Mouse (Mus musculus) forebrain, embryonic 16.5 days (tissue): ENCODE results near the gene Exosc7. TPM values are rescaled to one million over a fixed set of nuclear protein-coding genes. Genes with fewer than 3 reads are reported as not detected.

Experiments
- ATAC-seq: fragments of 200-750 bp; cut with Nextera tagmentation; 2 replicates; pipeline ENCODE4 v1.8.0; 2017; ENCODE audit warnings: mild to moderate bottlenecking, moderate library complexity
- H3K27ac ChIP-seq: fragments of 300-500 bp; sonication (generic); 2 replicates; pipeline ENCODE4 v1.5.1; 2014; ENCODE audit warnings: low read length, control low read depth
- H3K27me3 ChIP-seq: fragments of 300-500 bp; sonication (generic); replicated peaks from 2 replicates; pipeline ENCODE4 v1.6.1; 2014; ENCODE audit warnings: low read length; ENCODE audit not compliant: control insufficient read depth, insufficient read depth
- H3K36me3 ChIP-seq: fragments of 300-500 bp; sonication (generic); 2 replicates; pipeline ENCODE4 v1.6.1; 2014; ENCODE audit not compliant: control insufficient read depth, insufficient read depth
- H3K4me1 ChIP-seq: fragments of 300-500 bp; sonication (generic); replicated peaks from 2 replicates; pipeline ENCODE4 v1.6.1; 2014; ENCODE audit warnings: low read length; ENCODE audit not compliant: control insufficient read depth, insufficient read depth
- H3K4me2 ChIP-seq: fragments of 300-500 bp; sonication (generic); 2 replicates; pipeline ENCODE4 v1.6.1; 2014; ENCODE audit warnings: mild to moderate bottlenecking, low read length, control low read depth
- H3K4me3 ChIP-seq: fragments of 300-500 bp; sonication (generic); replicated peaks from 2 replicates; pipeline ENCODE4 v1.5.1; 2014; ENCODE audit warnings: mild to moderate bottlenecking, low read length, control low read depth
- H3K9ac ChIP-seq: fragments of 300-500 bp; sonication (generic); replicated peaks from 2 replicates; pipeline ENCODE4 v1.6.1; 2014; ENCODE audit warnings: low read depth, low read length, control low read depth
- H3K9me3 ChIP-seq: fragments of 300-500 bp; sonication (generic); 2 replicates; pipeline ENCODE4 v1.6.1; 2016; ENCODE audit warnings: low read length; ENCODE audit not compliant: control insufficient read depth
- WGBS: fragments of 180-500 bp; shearing (Covaris S2); extraction: QIAGEN DNeasy Blood & Tissue Kit; methylation state at CpG from one replicate; pipeline ENCODE4 v1.1.7; 2014; 5-methylcytosine and 5-hydroxymethylcytosine counted together
- polyA plus RNA-seq: library from polyadenylated mRNA; unstranded; fragments of >200 nt; fragmentation: Nextera tagmentation; extraction: Ambion mirVana; gene quantifications from 2 replicates; pipeline ENCODE4 v1.2.1, GENCODE M21; 2015

Exosc7 gene
- polyA plus RNA-seq, 1 experiment from 2014 or later, result 95.7 TPM

DNA sequence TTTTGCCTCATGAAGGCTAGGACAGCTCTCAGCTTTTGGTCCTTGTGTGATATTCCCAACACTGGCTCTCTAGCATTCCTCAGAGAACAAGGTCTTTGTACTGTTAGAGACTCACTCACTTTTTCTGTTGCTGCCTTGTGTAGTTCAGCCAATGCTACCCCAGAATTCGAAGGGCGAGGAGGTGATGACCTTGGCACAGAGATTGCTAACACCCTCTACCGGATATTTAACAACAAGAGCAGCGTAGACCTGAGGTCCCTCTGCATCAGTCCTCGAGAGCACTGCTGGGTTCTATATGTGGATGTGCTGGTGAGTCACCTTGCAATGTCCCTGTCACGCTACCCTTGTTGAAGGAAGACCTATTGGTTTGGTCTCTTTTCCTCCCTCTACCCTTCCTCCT lies 14.6 kb downstream of the Exosc7 start:
- Histone ChIP-seq H3K9me3 (no peaks in the 10 kb centered on the region), H3K27me3 (no peaks in the 10 kb centered on the region), H3K36me3 (peaks cover 29% of the 10 kb centered on the region), H3K4me1 (no peaks in the 10 kb centered on the region), H3K27ac (no peak overlapping the region), H3K4me3 (no peak overlapping the region), H3K9ac (no peak overlapping the region), H3K4me2 (no peak overlapping the region)
- ATAC-seq, result no peak
- WGBS, result 97% methylated on average over 6 of the region's 6 CpGs

DNA sequence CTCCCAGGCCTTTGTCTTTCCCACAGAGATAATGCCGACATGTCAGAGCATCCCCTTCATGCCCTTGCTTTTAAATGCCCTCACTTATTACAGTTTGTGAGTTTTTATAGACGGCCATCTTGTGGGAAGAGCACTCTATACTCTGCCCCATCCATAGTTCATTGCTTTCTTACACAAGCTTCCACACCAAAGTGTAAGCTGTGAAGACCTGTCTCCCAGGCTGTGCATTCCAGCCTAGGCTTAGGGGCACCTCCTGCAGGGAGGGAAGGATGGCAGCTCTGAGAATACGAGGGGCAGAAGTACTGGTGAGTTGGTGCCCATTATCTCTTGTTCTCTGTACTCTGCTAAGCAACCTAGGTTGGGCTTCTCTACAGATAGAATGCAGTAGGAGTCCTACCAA lies 20.0 kb downstream of the Exosc7 start:
- H3K4me2 ChIP-seq, result no peak overlapping the region
- no peaks in the 10 kb centered on the region for H3K4me1 ChIP-seq
- H3K27ac ChIP-seq, result no peak overlapping the region
- no peak overlapping the region for H3K9ac ChIP-seq
- H3K27me3 ChIP-seq, result no peaks in the 10 kb centered on the region
- H3K9me3 ChIP-seq, result no peaks in the 10 kb centered on the region
- 90% methylated on average over 3 of the region's 3 CpGs for WGBS
- H3K4me3 ChIP-seq, result no peak overlapping the region
- no peak for ATAC-seq
- H3K36me3 ChIP-seq, result peaks cover 33% of the 10 kb centered on the region

DNA sequence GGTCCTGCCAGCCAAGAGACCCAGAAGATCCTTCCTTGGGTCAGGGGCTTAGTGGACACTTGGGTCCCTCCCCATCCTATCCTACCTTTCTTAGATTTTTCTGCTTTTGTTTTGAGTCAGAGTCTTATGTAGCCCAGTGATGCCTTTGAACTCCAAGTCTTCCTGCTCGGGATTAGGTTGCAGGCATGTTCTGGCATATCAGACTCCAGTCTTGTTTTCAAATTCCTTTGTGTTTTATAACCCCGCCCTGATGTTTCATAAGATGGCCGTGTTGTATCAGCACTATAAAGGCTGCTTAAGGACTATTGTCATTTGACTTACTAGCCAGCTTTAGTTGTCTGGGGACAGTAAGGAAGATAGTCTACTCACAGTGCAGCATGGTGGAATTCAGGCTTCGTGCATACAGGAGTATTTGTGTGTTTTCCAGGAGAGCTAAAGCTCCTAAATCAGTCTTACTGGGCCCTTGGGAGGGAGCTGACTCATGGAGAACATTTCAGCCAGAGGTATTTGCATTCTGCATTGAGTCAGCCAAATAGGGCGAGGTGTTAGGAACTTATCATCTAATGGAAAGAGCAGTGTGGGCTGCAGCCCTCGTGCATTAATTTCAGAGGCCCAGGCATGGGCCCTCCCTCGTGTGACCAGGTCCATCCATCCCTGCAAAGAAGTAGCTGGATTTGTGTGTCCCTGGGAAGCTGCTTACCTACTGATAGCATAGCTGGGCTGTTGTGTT lies 24.1 kb downstream of the Exosc7 start:
- H3K27ac ChIP-seq, result no peak overlapping the region
- ATAC-seq, result no peak
- H3K27me3 ChIP-seq, result no peaks in the 10 kb centered on the region
- H3K9ac ChIP-seq, result no peak overlapping the region
- no peaks in the 10 kb centered on the region for H3K4me1 ChIP-seq
- no peaks in the 10 kb centered on the region for H3K9me3 ChIP-seq
- 88% methylated on average over 7 of the region's 7 CpGs for WGBS
- peaks cover 10% of the 10 kb centered on the region for H3K36me3 ChIP-seq
- no peak overlapping the region for H3K4me2 ChIP-seq
- H3K4me3 ChIP-seq, result no peak overlapping the region

DNA sequence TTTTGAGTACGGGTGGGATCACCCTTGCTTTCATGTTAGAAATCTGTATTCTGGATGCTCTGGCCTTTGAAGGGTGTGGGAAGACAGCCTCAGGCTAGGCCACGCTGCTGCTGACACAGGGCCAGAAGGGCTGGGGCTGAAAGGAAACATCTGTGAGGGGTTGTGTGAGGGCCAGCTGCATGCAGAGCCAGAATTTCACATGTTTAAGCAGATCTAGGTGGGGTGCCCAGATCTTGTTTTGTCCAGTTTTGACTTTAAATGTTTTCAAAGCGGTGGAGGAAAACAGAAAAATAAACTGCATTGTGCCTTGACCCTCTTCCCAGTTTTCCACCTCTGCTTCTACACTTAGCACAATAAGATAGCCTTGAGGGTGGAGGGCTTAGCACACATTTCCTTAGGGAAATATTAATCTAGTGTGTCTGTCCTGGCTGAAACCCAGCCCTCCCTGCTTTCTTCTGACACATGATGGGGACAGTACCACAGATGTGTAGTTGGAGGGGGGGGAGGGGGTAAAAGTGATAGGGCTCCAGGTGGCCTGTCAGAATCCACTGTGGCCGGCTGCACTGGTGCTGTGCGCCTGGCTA lies 26.0 kb downstream of the Exosc7 start:
- no peak for ATAC-seq
- no peak overlapping the region for H3K4me3 ChIP-seq
- no peak overlapping the region for H3K4me2 ChIP-seq
- H3K27ac ChIP-seq, result no peak overlapping the region
- H3K9ac ChIP-seq, result no peak overlapping the region
- no peaks in the 10 kb centered on the region for H3K9me3 ChIP-seq
- WGBS, result 77% methylated on average over 5 of the region's 5 CpGs
- peaks cover 11% of the 10 kb centered on the region for H3K36me3 ChIP-seq
- no peaks in the 10 kb centered on the region for H3K4me1 ChIP-seq
- no peaks in the 10 kb centered on the region for H3K27me3 ChIP-seq

DNA sequence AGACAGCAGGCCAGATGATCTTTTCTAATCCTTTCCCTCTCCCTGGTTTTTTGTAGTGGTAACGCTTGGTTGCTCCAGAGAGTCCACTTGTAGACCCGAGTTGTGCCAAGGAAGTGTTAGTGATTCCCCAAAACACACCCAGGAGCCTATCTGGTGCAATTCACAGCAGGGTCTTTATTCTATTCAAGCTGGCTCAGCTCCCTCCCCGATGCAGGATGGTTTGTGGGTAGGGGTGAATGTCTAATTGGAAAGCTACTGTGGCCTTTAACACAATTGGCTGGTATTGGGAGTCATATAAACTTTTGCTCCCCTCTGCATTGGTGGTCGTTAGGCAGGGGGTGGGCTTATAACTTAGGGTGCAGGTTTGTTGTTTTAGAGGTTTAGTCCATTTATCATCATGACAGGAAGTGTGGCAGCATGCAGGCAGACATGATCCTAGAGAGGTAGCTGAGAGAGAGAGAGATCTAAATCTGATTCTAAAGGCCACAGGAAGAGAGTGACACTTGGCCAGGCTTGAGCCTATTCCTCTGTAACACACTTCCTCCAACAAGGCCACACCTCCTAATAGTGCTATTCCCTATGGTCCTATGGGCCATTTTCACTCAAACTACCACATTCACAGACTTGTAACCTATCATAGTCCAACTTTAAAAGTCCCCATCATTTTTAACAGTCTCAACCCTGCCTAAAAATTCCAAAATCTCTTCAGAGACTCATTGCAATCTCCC lies 27.0 kb downstream of the Exosc7 start:
- no peak overlapping the region for H3K27ac ChIP-seq
- 76% methylated on average over 4 of the region's 4 CpGs for WGBS
- no peaks in the 10 kb centered on the region for H3K9me3 ChIP-seq
- H3K4me2 ChIP-seq, result no peak overlapping the region
- no peak overlapping the region for H3K4me3 ChIP-seq
- no peaks in the 10 kb centered on the region for H3K27me3 ChIP-seq
- no peak overlapping the region for H3K9ac ChIP-seq
- no peaks in the 10 kb centered on the region for H3K4me1 ChIP-seq
- ATAC-seq, result no peak
- peaks cover 8% of the 10 kb centered on the region for H3K36me3 ChIP-seq

DNA sequence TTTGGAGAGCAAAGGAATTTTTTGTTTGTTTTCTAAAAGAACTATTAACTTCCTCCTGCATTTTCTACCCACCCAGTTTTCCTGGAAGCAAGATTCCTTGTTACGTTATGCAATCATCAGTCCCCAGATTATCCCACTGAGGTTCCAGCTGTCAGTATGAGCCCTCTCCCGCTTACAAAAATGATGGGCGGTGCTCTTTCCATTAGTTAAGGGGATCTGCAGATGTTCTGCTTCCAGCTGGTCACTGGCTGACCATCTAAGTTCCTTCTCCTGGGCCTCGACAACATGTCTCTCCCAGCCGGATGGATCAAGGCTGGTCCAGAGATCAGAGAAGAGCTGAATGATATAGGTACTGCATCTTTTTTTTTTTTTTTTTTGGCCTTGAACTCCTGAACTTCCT lies 35.4 kb downstream of the Exosc7 start:
- H3K4me2 ChIP-seq, result no peak overlapping the region
- 87% methylated on average over 5 of the region's 5 CpGs for WGBS
- no peaks in the 10 kb centered on the region for H3K4me1 ChIP-seq
- H3K27me3 ChIP-seq, result no peaks in the 10 kb centered on the region
- H3K27ac ChIP-seq, result no peak overlapping the region
- H3K9ac ChIP-seq, result no peak overlapping the region
- H3K9me3 ChIP-seq, result no peaks in the 10 kb centered on the region
- no peak for ATAC-seq
- H3K36me3 ChIP-seq, result peaks cover 2% of the 10 kb centered on the region; the same call in 1 of the 2 replicates
- H3K4me3 ChIP-seq, result no peak overlapping the region

DNA sequence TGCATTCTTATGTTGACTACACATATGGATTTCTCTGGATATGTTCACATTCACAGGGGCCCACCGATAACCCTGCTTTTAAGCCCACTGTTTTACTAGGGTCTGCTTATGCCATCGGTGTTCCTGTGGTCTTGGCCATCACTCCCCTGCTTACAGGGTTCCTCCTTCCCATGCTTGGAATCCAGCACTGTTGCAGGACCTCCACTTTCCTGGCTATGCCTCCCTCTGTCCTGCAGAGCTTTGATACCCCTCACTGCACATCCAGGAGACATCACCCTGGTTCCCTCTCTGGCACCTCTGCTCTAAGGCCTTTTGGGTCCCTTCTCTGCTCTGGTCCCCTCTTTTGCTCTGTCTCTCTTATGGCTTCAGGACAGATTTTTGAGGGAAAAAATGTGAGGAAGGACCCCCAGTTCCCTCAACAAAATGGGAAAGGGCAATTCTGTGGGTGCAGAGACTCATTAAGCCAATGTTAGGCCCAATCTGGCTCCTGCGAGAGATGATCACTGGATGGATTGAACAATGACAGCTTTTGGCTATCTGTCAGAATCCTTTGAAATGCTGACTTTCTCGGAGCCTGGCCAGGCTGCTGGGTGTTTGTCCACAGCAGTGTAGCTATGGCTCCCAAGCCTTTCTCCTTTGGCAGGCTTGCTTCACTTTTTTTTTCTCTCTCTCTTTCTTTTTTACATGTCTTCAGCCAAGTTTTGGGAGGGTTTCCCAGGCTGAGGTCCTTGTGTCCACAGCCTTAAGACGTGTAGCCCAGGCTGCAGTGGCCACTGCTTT lies 37.4 kb downstream of the Exosc7 start, which contains the start of gene Clec3b:
Gene Clec3b, plus strand, starts transcription at position 706 of the 780 bp plus-strand sequence.
- no peaks in the 10 kb centered on the region for H3K4me1 ChIP-seq
- no peaks in the 10 kb centered on the region for H3K36me3 ChIP-seq
- no peak within 1 kb of the TSS for H3K4me3 ChIP-seq
- H3K9me3 ChIP-seq, result no peaks in the 10 kb centered on the region
- no peaks in the 10 kb centered on the region for H3K27me3 ChIP-seq
- no peak for ATAC-seq
- H3K9ac ChIP-seq, result no peak within 1 kb of the TSS
- H3K4me2 ChIP-seq, result no peak within 1 kb of the TSS
- no peak within 1 kb of the TSS for H3K27ac ChIP-seq
- WGBS, result 72% methylated on average over 5 of the region's 5 CpGs

DNA sequence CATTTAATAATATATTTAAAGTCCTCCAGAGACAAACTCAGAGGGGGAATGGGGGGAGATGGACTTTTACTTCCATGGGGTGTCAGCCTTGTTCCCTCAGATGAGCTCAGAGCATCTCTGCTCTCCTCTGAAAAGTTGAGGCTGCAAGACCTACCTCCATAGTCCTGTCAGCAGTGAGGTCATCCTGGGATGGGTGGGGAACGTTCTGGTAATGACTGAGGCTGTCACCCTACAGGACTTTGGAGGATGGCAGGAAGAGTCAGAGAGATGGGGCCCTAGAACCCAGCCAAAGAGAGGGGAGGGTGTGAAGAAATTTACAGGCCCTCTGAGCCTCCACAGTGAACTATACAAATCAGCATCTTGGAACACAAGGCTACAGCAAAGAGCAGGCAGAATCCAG lies 38.5 kb downstream of the Exosc7 start:
- H3K36me3 ChIP-seq, result no peaks in the 10 kb centered on the region
- no peak overlapping the region for H3K27ac ChIP-seq
- H3K4me1 ChIP-seq, result no peaks in the 10 kb centered on the region
- no peak overlapping the region for H3K9ac ChIP-seq
- WGBS, result 68% methylated on average over 1 of the region's 1 CpGs
- ATAC-seq, result no peak
- no peak overlapping the region for H3K4me3 ChIP-seq
- no peak overlapping the region for H3K4me2 ChIP-seq
- H3K27me3 ChIP-seq, result no peaks in the 10 kb centered on the region
- no peaks in the 10 kb centered on the region for H3K9me3 ChIP-seq

DNA sequence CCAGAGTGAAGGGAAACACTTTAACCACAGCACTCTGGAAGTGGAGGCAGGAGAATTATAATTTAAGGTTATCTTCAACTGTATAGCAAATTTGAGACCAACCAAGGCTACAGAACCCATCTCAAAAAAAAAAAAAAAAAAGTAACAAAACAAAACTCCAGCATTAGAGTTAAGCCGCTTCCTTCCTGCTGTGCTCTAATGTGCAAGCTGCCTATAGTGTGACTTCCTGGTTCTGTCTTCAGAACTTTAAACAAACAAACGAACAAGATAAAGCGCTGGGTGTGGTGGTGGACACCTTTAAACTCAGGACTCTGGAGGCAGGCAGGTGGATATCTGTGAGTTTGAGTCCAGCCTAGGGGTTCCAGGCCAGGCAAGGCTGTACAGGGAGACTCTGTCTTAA lies 39.0 kb downstream of the Exosc7 start:
- H3K4me3 ChIP-seq, result no peak overlapping the region
- H3K9ac ChIP-seq, result no peak overlapping the region
- no peaks in the 10 kb centered on the region for H3K9me3 ChIP-seq
- H3K4me1 ChIP-seq, result no peaks in the 10 kb centered on the region
- 77% methylated on average over 3 of the region's 3 CpGs for WGBS
- H3K36me3 ChIP-seq, result no peaks in the 10 kb centered on the region
- ATAC-seq, result no peak
- no peaks in the 10 kb centered on the region for H3K27me3 ChIP-seq
- no peak overlapping the region for H3K4me2 ChIP-seq
- H3K27ac ChIP-seq, result no peak overlapping the region
